ENCODE assay signal across 25 mouse cellular contexts in genomic region chr8:116380601-116381000, GRCm38 (mm10).
DNase-seq lines count a peak whose midpoint lies in the region; ATAC-seq and TF ChIP-seq lines count a peak whose summit lies in the region.
"Had no signal": no experiment of that assay in that cellular context is flagged by ENCODE, and none has a peak within 500 bp of the region (broad histone marks: within the 10 kb centered on the region; RNA-seq: fewer than 3 reads in every experiment).

No protein-coding gene starts in this region.

- H3K36me3 ChIP-seq in kidney, embryonic 15.5 days, result no peaks in the 10 kb centered on the region
- H3K36me3 ChIP-seq in liver, adult 2 months (ENCODE audit: control insufficient read depth, insufficient read depth, low read length), result no peaks in the 10 kb centered on the region
- no peaks in the 10 kb centered on the region for H3K36me3 ChIP-seq in liver, postnatal 0 days (replicated peaks; ENCODE audit: insufficient read depth, low read length)
- H3K36me3 ChIP-seq: embryonic facial prominence, embryonic 10.5 days; embryonic facial prominence, embryonic 13.5 days; forebrain, embryonic 12.5 days; forebrain, embryonic 15.5 days; heart, embryonic 10.5 days; heart, embryonic 13.5 days; hindbrain, embryonic 12.5 days; hindbrain, embryonic 15.5 days had no signal

- H3K27me3 ChIP-seq in kidney, embryonic 15.5 days, result no peaks in the 10 kb centered on the region
- H3K27me3 ChIP-seq in liver, adult 2 months (ENCODE audit: control insufficient read depth, insufficient read depth, low read length), result no peaks in the 10 kb centered on the region
- no peaks in the 10 kb centered on the region for H3K27me3 ChIP-seq in liver, postnatal 0 days (ENCODE audit: insufficient read depth, low read length)
- H3K27me3 ChIP-seq: embryonic facial prominence, embryonic 13.5 days; heart, embryonic 13.5 days; hindbrain, embryonic 12.5 days had no signal

- ATAC-seq in kidney, embryonic 15.5 days (replicated peaks; ENCODE audit: low FRiP score), result no peak
- no peak for ATAC-seq in liver, postnatal 0 days
- ATAC-seq: activated CD4-positive, CD25-positive, alpha-beta regulatory T cell, adult 4 months; forebrain, embryonic 15.5 days had no signal

- H3K4me1 ChIP-seq in kidney, embryonic 15.5 days, result peaks cover 9% of the 10 kb centered on the region
- peaks cover 4% of the 10 kb centered on the region; the same call in 1 of the 2 replicates for H3K4me1 ChIP-seq in liver, adult 2 months (ENCODE audit: control insufficient read depth, insufficient read depth, low read length)
- no peaks in the 10 kb centered on the region for H3K4me1 ChIP-seq in liver, postnatal 0 days (ENCODE audit: insufficient read depth)

- no peak for TF ChIP-seq EP300 in liver, postnatal 0 days (IDR thresholded peaks at IDR 0.05; ENCODE audit: low read depth)

- no peak overlapping the region for H3K27ac ChIP-seq in kidney, embryonic 15.5 days
- H3K27ac ChIP-seq in liver, adult 2 months (replicated peaks; ENCODE audit: insufficient read depth, low read depth, low read length), result no peak overlapping the region
- no peak overlapping the region for H3K27ac ChIP-seq in liver, postnatal 0 days (ENCODE audit: low read depth)
- H3K27ac ChIP-seq: embryonic facial prominence, embryonic 10.5 days; embryonic facial prominence, embryonic 13.5 days; forebrain, embryonic 12.5 days; forebrain, embryonic 15.5 days; heart, adult 2 months; heart, embryonic 10.5 days; hindbrain, embryonic 12.5 days; hindbrain, embryonic 15.5 days had no signal

- no peak overlapping the region for H3K9ac ChIP-seq in kidney, embryonic 15.5 days
- H3K9ac ChIP-seq in liver, adult 2 months (ENCODE audit: low read depth, low read length), result no peak overlapping the region
- H3K9ac ChIP-seq in liver, postnatal 0 days (replicated peaks), result no peak overlapping the region
- H3K9ac ChIP-seq: embryonic facial prominence, embryonic 13.5 days; forebrain, embryonic 12.5 days; forebrain, embryonic 15.5 days; heart, embryonic 13.5 days; hindbrain, embryonic 12.5 days; hindbrain, embryonic 15.5 days had no signal

- no peak overlapping the region for H3K4me3 ChIP-seq in kidney, embryonic 15.5 days (replicated peaks)
- no peak overlapping the region for H3K4me3 ChIP-seq in liver, adult 2 months (ENCODE audit: insufficient read depth, low read depth, low read length)
- H3K4me3 ChIP-seq in liver, postnatal 0 days (ENCODE audit: low read depth, low read length), result no peak overlapping the region
- H3K4me3 ChIP-seq: embryonic facial prominence, embryonic 10.5 days; embryonic facial prominence, embryonic 13.5 days; erythroblast, embryonic 14.5 days; forebrain, embryonic 12.5 days; forebrain, embryonic 15.5 days; heart, adult 2 months; heart, embryonic 10.5 days; heart, embryonic 13.5 days; hindbrain, embryonic 12.5 days; hindbrain, embryonic 15.5 days had no signal

- WGBS in kidney, embryonic 15.5 days, result 95% methylated on average over 4 of the region's 4 CpGs
- 74% methylated on average over 4 of the region's 4 CpGs for WGBS in liver, adult 2 months
- 73% methylated on average over 4 of the region's 4 CpGs for WGBS in liver, postnatal 0 days (ENCODE audit: insufficient replicate concordance)

- no peak overlapping the region for H3K4me2 ChIP-seq in kidney, embryonic 15.5 days
- no peak overlapping the region for H3K4me2 ChIP-seq in liver, postnatal 0 days (ENCODE audit: low read depth, low read length)
- H3K4me2 ChIP-seq: embryonic facial prominence, embryonic 13.5 days; forebrain, embryonic 12.5 days; forebrain, embryonic 15.5 days; heart, embryonic 13.5 days; hindbrain, embryonic 12.5 days; hindbrain, embryonic 15.5 days had no signal

- intact Hi-C loops in heart, postnatal 14 days (cut with DNase I), result no loop called here

- TF ChIP-seq POLR2A in liver, adult 2 months (IDR thresholded peaks at IDR 0.05; ENCODE audit: extremely low read depth, insufficient read depth, low read length), result no peak

- no peak for TF ChIP-seq CTCF in liver, adult 2 months (IDR thresholded peaks at IDR 0.05; ENCODE audit: low read depth, low read length)
- no peak for TF ChIP-seq CTCF in liver, postnatal 0 days (IDR thresholded peaks at IDR 0.05; ENCODE audit: low read depth)

- H3K79me2 ChIP-seq in liver, adult 2 months (ENCODE audit: control insufficient read depth, insufficient read depth, low read length), result no peaks in the 10 kb centered on the region

- no peaks in the 10 kb centered on the region for H3K9me3 ChIP-seq in kidney, embryonic 15.5 days (replicated peaks)
- no peaks in the 10 kb centered on the region for H3K9me3 ChIP-seq in liver, postnatal 0 days (ENCODE audit: low read length)
- H3K9me3 ChIP-seq: embryonic facial prominence, embryonic 10.5 days; embryonic facial prominence, embryonic 13.5 days; forebrain, embryonic 12.5 days; forebrain, embryonic 15.5 days; hindbrain, embryonic 12.5 days; hindbrain, embryonic 15.5 days had no signal

- peak; percentile 84 for DNase-seq in heart, adult 11 months
- DNase-seq in heart, postnatal 14 days, result no peak
- DNase-seq in kidney, adult 9 months, result peak; percentile 19
- DNase-seq in liver, adult 2 months (ENCODE audit: extremely low read depth, low read depth, low spot score), result peak; percentile 58
- no peak for DNase-seq in liver, postnatal 0 days
- DNase-seq: adrenal gland, adult 8-10 months; adrenal gland, postnatal 25 days; cerebellum, adult 11-12 months; cerebellum, adult 8-10 months; cerebellum, postnatal 10 days; cerebellum, postnatal 36 days; embryo, embryonic 11 days; gastrocnemius, postnatal 25 days; heart, adult 2 months had no signal

Comparison
In these comparisons a context has a peak if more than half of its experiments do, and no peak if none do; other contexts are left out.
1. DNase-seq: peak in heart, adult 11 months (single experiment), kidney, adult 9 months (single experiment) and liver, adult 2 months (single experiment); none in heart, postnatal 14 days (0 of 2) and liver, postnatal 0 days (single experiment).